Mouse (Mus musculus): ENCODE measurements at regions not wholly inside any gene's neighbourhood (a gene's known extent, or its start where the extent isn't known, plus 50 kb on each side); places are given as distances from the start of the nearest gene placed in this dataset.

- TF ChIP-seq TAL1 (IDR thresholded peaks at IDR 0.05; ENCODE audit: low read length) (no peak), GATA1 (IDR thresholded peaks at IDR 0.05; ENCODE audit: low read length) (no peak)
These were observed 117.1 kb upstream of the Rpl38 start for GRCm38 (mm10) chr11:114551262-114551661.
